Mouse (Mus musculus) ZHBTc4 (cell line): ENCODE measurements at regions not wholly inside any gene's neighbourhood (a gene's known extent, or its start where the extent isn't known, plus 50 kb on each side); places are given as distances from the start of the nearest gene placed in this dataset.

Experiments used
- DNase-seq: peaks from one replicate; pipeline ENCODE4 v3.0.0-alpha.2; 2011; ENCODE audit warnings: low read depth, low spot score

GRCm38 (mm10) chr17:51272025-51272424 lies 92.9 kb upstream of the Tbc1d5 start:
- DNase-seq, result no peak

GRCm38 (mm10) chr17:51262946-51263345 lies 83.8 kb upstream of the Tbc1d5 start:
- DNase-seq, result no peak

GRCm38 (mm10) chr17:51262404-51262803 lies 83.3 kb upstream of the Tbc1d5 start:
- peak; percentile 20 for DNase-seq

- DNase-seq, result no peak
These were observed 79.2 kb upstream of the Tbc1d5 start for GRCm38 (mm10) chr17:51258316-51258715.

GRCm38 (mm10) chr17:51248543-51248942 lies 69.4 kb upstream of the Tbc1d5 start:
- no peak for DNase-seq

- DNase-seq, result no peak
These were observed 66.9 kb upstream of the Tbc1d5 start for GRCm38 (mm10) chr17:51246038-51246437.

GRCm38 (mm10) chr17:51240360-51240993 lies 61.3 kb upstream of the Tbc1d5 start:
- DNase-seq, result no peak

GRCm38 (mm10) chr17:51239465-51239864 lies 60.3 kb upstream of the Tbc1d5 start:
- DNase-seq, result no peak
